Mouse (Mus musculus): Measurements from ENCODE around the gene Dscaml1. TPM values are rescaled to one million over a fixed set of nuclear protein-coding genes. Genes with fewer than 3 reads are reported as not detected.

Gene Dscaml1
- polyA plus RNA-seq, 1 experiment from 2014 or later = 27.9 TPM

GRCm38 (mm10) chr9:45555036-45555826 is 128.8 kb downstream of the Dscaml1 start:
- Histone ChIP-seq H3K9me3 (ENCODE audit: control insufficient read depth, low read length) (no peaks in the 10 kb centered on the region), H3K4me2 (ENCODE audit: low read length) (no peak overlapping the region), H3K4me3 (replicated peaks; ENCODE audit: low read length) (no peak overlapping the region), H3K9ac (replicated peaks; ENCODE audit: low read depth, low read length) (no peak overlapping the region), H3K27ac (ENCODE audit: low read length) (no peak overlapping the region), H3K27me3 (replicated peaks; ENCODE audit: control insufficient read depth, insufficient read depth, low read length) (no peaks in the 10 kb centered on the region), H3K36me3 (ENCODE audit: control insufficient read depth, insufficient read depth) (no peaks in the 10 kb centered on the region), H3K4me1 (replicated peaks; ENCODE audit: control insufficient read depth, insufficient read depth, low read length) (peaks cover 29% of the 10 kb centered on the region)
- WGBS = 22% methylated on average over 17 of the region's 17 CpGs
- no peak for ATAC-seq

- no peaks in the 10 kb centered on the region for H3K9me3 ChIP-seq (ENCODE audit: control insufficient read depth, low read length)
- H3K27me3 ChIP-seq (replicated peaks; ENCODE audit: control insufficient read depth, insufficient read depth, low read length) = no peaks in the 10 kb centered on the region
- ATAC-seq = no peak
- H3K27ac ChIP-seq (ENCODE audit: low read length) = no peak overlapping the region
- H3K4me3 ChIP-seq (replicated peaks; ENCODE audit: low read length) = no peak overlapping the region
- no peak overlapping the region for H3K9ac ChIP-seq (replicated peaks; ENCODE audit: low read depth, low read length)
- WGBS = 94% methylated on average over 3 of the region's 3 CpGs
- peaks cover 24% of the 10 kb centered on the region for H3K4me1 ChIP-seq (replicated peaks; ENCODE audit: control insufficient read depth, insufficient read depth, low read length)
- no peak overlapping the region for H3K4me2 ChIP-seq (ENCODE audit: low read length)
- H3K36me3 ChIP-seq (ENCODE audit: control insufficient read depth, insufficient read depth) = no peaks in the 10 kb centered on the region
These were observed 130.5 kb downstream of the Dscaml1 start for GRCm38 (mm10) chr9:45556882-45557281.

DNA sequence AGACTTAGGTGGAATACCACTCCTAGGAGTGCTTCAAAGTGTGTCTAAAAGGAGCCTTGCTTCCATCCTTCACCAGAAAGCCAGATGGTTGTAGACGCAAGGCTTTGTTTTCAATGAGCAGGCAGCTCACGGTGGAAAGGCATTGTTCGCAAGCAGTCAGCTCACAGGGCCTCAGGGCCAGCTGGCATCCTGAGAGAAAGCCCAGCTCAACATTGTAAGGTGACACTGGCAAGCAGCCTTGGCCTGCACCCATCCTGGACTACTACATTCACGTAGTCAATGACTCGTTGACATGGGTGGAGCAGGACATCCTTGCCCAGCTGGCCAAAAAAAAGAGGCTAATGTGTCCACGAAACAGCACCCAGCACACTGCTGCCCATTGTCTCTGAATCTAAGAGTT is 134.6 kb downstream of the Dscaml1 start:
- Histone ChIP-seq H3K36me3 (ENCODE audit: control insufficient read depth, insufficient read depth) (no peaks in the 10 kb centered on the region), H3K9ac (replicated peaks; ENCODE audit: low read depth, low read length) (no peak overlapping the region), H3K4me1 (replicated peaks; ENCODE audit: control insufficient read depth, insufficient read depth, low read length) (peaks cover 11% of the 10 kb centered on the region), H3K27ac (ENCODE audit: low read length) (peak overlapping the region; percentile 34), H3K4me2 (ENCODE audit: low read length) (no peak overlapping the region), H3K9me3 (ENCODE audit: control insufficient read depth, low read length) (no peaks in the 10 kb centered on the region), H3K4me3 (replicated peaks; ENCODE audit: low read length) (no peak overlapping the region), H3K27me3 (replicated peaks; ENCODE audit: control insufficient read depth, insufficient read depth, low read length) (no peaks in the 10 kb centered on the region)
- 30% methylated on average over 6 of the region's 6 CpGs for WGBS
- peak; percentile 40; the same call in 1 of the 2 replicates for ATAC-seq

DNA sequence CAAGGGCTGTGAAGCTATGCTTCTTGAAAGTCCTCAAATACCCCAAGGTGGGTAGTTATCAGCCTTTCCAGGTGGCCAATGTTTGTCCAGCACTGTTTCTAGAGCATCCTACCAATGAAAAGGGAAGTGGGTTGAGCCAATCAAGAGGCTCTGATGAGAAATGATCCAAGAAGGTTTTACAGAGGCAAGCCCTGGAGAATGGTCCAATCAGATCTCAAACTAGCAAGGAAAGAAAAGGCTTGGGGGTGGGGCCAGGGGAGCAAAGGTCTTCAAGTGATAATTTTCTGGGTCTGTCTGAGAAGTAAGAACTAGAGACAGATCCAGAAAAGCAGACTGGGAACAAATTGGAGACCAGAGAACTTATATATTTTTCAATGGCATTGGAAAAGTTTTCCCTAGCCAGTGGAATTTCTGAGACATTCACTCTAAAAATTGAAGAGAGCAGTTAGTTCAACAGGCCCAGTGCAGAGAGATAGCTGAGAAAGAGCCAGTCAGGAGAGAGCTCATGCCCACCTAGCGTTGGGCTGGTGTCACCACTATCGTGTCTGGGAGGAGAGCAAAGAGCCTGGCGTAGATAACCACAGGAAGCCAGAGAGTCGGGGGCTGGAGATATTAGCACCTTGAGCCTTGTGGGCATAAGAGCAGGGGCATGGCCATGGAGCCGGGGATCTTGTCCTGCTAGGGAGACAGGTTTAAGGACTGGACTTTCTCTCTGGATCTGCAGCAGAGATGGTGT is 140.6 kb downstream of the Dscaml1 start:
- Histone ChIP-seq H3K36me3 (ENCODE audit: control insufficient read depth, insufficient read depth) (no peaks in the 10 kb centered on the region), H3K4me3 (replicated peaks; ENCODE audit: low read length) (no peak overlapping the region), H3K4me2 (ENCODE audit: low read length) (no peak overlapping the region), H3K27ac (ENCODE audit: low read length) (no peak overlapping the region), H3K9me3 (ENCODE audit: control insufficient read depth, low read length) (no peaks in the 10 kb centered on the region), H3K9ac (replicated peaks; ENCODE audit: low read depth, low read length) (no peak overlapping the region), H3K4me1 (replicated peaks; ENCODE audit: control insufficient read depth, insufficient read depth, low read length) (peaks cover 4% of the 10 kb centered on the region; the same call in 1 of the 2 replicates), H3K27me3 (replicated peaks; ENCODE audit: control insufficient read depth, insufficient read depth, low read length) (no peaks in the 10 kb centered on the region)
- 86% methylated on average over 5 of the region's 5 CpGs for WGBS
- ATAC-seq = no peak

GRCm38 (mm10) chr9:45569680-45570079 is 143.3 kb downstream of the Dscaml1 start:
- Histone ChIP-seq H3K9me3 (ENCODE audit: control insufficient read depth, low read length) (no peaks in the 10 kb centered on the region), H3K9ac (replicated peaks; ENCODE audit: low read depth, low read length) (no peak overlapping the region), H3K4me3 (replicated peaks; ENCODE audit: low read length) (no peak overlapping the region), H3K4me2 (ENCODE audit: low read length) (no peak overlapping the region), H3K4me1 (replicated peaks; ENCODE audit: control insufficient read depth, insufficient read depth, low read length) (peaks cover 18% of the 10 kb centered on the region), H3K27me3 (replicated peaks; ENCODE audit: control insufficient read depth, insufficient read depth, low read length) (no peaks in the 10 kb centered on the region), H3K36me3 (ENCODE audit: control insufficient read depth, insufficient read depth) (no peaks in the 10 kb centered on the region), H3K27ac (ENCODE audit: low read length) (peak overlapping the region; percentile 33)
- no peak for ATAC-seq
- WGBS = 61% methylated on average over 3 of the region's 3 CpGs

DNA sequence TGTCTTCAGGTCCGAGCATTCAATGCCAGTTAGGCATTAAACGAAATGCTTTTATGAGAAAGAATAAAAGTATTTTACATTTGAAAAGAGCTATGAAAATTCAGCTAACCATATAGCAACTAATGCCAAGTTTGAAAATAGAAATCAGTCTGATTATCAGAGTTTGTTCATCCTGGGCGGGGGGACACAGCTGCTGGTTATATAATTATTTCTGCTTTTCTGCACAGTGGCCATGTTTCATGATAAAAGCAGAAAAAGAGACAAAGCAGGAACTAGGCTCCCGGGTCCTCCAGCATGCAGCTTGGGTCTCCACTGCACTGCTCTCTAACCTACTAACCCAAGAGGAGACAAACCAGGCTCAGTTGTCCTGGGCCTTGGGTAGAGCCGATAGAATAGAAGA is 143.9 kb downstream of the Dscaml1 start:
- WGBS = 67% methylated on average over 5 of the region's 5 CpGs

DNA sequence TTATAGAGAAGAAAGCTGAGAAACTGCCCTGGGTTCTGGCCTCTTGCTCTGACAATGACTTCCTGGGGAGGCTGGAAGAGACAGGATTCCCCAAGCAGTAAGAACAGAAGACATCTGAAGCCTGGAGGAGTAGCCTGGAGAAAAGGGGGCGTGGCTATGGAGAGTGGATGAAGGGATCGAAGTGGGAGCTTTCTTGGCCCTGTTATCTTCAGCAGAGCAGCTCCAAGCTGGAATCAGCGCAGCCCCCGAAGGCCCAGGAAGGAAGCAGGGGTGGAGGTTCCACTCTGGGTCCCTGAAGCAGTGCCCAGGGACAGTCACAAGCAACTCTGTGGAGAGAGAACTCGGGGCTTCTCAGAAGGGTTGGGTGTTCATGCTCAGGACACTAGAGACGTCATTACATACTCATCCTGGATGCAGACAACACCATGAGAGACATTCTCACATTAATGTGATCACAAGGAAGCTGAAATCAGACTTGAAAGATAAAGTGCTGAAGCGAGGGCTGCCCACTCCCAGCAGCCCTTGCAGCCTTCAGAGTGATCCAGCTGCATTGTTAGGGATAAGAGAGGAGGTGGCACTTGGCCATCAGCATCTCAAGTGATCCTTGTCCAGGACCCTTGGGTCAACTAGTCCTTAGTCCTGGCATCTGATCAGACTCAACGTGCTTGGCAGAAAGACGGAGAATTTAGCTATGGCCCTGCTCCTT is 146.5 kb downstream of the Dscaml1 start:
- Histone ChIP-seq H3K27me3 (replicated peaks; ENCODE audit: control insufficient read depth, insufficient read depth, low read length) (no peaks in the 10 kb centered on the region), H3K4me1 (replicated peaks; ENCODE audit: control insufficient read depth, insufficient read depth, low read length) (peaks cover 18% of the 10 kb centered on the region), H3K4me2 (ENCODE audit: low read length) (no peak overlapping the region), H3K9ac (replicated peaks; ENCODE audit: low read depth, low read length) (no peak overlapping the region; the same call in 1 of the 2 replicates), H3K27ac (ENCODE audit: low read length) (0 out of 2 replicates have a peak overlapping the region, but pooled peaks have one; percentile 8), H3K36me3 (ENCODE audit: control insufficient read depth, insufficient read depth) (no peaks in the 10 kb centered on the region), H3K9me3 (ENCODE audit: control insufficient read depth, low read length) (no peaks in the 10 kb centered on the region), H3K4me3 (replicated peaks; ENCODE audit: low read length) (no peak overlapping the region)
- 30% methylated on average over 9 of the region's 9 CpGs for WGBS
- no peak for ATAC-seq

More for the DNA sequence above, 143.9 kb downstream of the Dscaml1 start:
- H3K36me3 ChIP-seq (ENCODE audit: control insufficient read depth, insufficient read depth) = no peaks in the 10 kb centered on the region
- no peak overlapping the region for H3K4me2 ChIP-seq (ENCODE audit: low read length)
- no peak overlapping the region for H3K9ac ChIP-seq (replicated peaks; ENCODE audit: low read depth, low read length)
- ATAC-seq = no peak
- no peaks in the 10 kb centered on the region for H3K9me3 ChIP-seq (ENCODE audit: control insufficient read depth, low read length)
- peak overlapping the region; percentile 34 for H3K27ac ChIP-seq (ENCODE audit: low read length)
- peaks cover 18% of the 10 kb centered on the region for H3K4me1 ChIP-seq (replicated peaks; ENCODE audit: control insufficient read depth, insufficient read depth, low read length)
- no peak overlapping the region for H3K4me3 ChIP-seq (replicated peaks; ENCODE audit: low read length)
- H3K27me3 ChIP-seq (replicated peaks; ENCODE audit: control insufficient read depth, insufficient read depth, low read length) = no peaks in the 10 kb centered on the region

DNA sequence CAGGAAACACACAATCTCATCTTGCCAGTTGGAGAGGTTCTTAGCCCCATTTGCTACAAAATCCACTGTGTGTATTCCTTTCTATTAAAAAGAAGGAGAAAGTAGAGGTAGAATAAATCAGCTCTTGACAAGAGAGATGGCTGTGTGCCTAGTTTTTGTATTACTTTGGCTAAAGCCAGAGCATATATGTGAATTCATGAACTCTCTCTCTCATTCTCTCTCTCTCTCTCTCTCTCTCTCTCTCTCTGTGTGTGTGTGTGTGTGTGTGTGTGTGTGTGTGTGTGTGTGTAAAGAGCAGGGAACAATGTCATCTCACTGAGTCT is 147.0 kb downstream of the Dscaml1 start:
- Histone ChIP-seq H3K27ac (ENCODE audit: low read length) (no peak overlapping the region), H3K4me1 (replicated peaks; ENCODE audit: control insufficient read depth, insufficient read depth, low read length) (peaks cover 18% of the 10 kb centered on the region), H3K27me3 (replicated peaks; ENCODE audit: control insufficient read depth, insufficient read depth, low read length) (no peaks in the 10 kb centered on the region), H3K4me3 (replicated peaks; ENCODE audit: low read length) (no peak overlapping the region), H3K9me3 (ENCODE audit: control insufficient read depth, low read length) (no peaks in the 10 kb centered on the region), H3K4me2 (ENCODE audit: low read length) (no peak overlapping the region), H3K36me3 (ENCODE audit: control insufficient read depth, insufficient read depth) (no peaks in the 10 kb centered on the region), H3K9ac (replicated peaks; ENCODE audit: low read depth, low read length) (no peak overlapping the region; the same call in 1 of the 2 replicates)
- ATAC-seq = no peak

DNA sequence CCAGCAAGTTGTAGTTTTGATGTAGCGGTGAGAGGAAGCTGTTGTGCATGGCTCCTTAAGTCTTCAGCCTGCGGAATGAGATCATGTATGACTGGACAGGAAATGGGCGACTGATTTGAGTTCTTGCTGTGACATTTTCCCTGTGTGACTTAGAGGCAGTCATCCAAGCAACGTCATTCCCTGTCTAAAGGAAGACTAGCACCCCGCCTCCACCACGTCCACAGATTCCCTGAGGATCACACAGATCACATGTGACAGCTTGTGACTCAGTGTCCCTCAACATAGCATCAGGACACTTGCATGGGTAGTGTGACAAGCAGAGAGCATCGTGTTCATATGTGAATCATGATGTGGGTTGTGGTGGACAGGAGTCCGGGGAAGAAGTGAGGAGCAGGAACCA is 147.6 kb downstream of the Dscaml1 start:
- Histone ChIP-seq H3K4me2 (ENCODE audit: low read length) (no peak overlapping the region), H3K9ac (replicated peaks; ENCODE audit: low read depth, low read length) (no peak overlapping the region), H3K9me3 (ENCODE audit: control insufficient read depth, low read length) (no peaks in the 10 kb centered on the region), H3K4me1 (replicated peaks; ENCODE audit: control insufficient read depth, insufficient read depth, low read length) (peaks cover 18% of the 10 kb centered on the region), H3K27ac (ENCODE audit: low read length) (no peak overlapping the region), H3K36me3 (ENCODE audit: control insufficient read depth, insufficient read depth) (no peaks in the 10 kb centered on the region), H3K27me3 (replicated peaks; ENCODE audit: control insufficient read depth, insufficient read depth, low read length) (no peaks in the 10 kb centered on the region), H3K4me3 (replicated peaks; ENCODE audit: low read length) (no peak overlapping the region)
- no peak for ATAC-seq
- 85% methylated on average over 8 of the region's 8 CpGs for WGBS
